Mouse (Mus musculus): ENCODE measurements at regions not wholly inside any gene's neighbourhood (a gene's known extent, or its start where the extent isn't known, plus 50 kb on each side); places are given as distances from the start of the nearest gene placed in this dataset.

DNA sequence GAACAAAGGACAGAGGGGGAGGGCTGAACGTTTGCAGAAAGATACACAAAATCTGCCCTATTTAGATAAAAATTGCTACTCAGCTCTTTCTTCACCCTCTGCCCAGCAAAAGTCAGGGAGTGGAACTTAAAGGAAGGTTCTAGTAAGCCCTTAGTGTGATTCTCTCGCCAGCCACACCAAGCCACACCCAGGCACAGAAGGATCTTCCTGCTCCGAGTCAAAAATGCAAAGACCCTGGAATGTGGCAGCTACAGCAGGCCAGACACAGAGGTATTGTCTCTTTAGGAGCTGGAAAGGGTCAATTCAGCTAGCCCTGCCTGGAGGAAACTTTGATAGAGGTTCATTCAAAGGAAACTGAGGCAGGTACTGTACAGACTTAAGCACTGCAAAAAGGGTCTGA is 52.3 kb upstream of the Isx start:
- no peaks in the 10 kb centered on the region for H3K4me1 ChIP-seq
- no peaks in the 10 kb centered on the region for H3K9me3 ChIP-seq
- H3K27ac ChIP-seq: no peak overlapping the region
- no peak overlapping the region for H3K4me3 ChIP-seq (replicated peaks)
- no peaks in the 10 kb centered on the region for H3K36me3 ChIP-seq (replicated peaks)
- H3K9ac ChIP-seq: no peak overlapping the region
- H3K27me3 ChIP-seq: no peaks in the 10 kb centered on the region
- no peak overlapping the region for H3K4me2 ChIP-seq
- no peak for ATAC-seq (ENCODE audit: low FRiP score)
- 30% methylated on average over 3 of the region's 3 CpGs for WGBS

DNA sequence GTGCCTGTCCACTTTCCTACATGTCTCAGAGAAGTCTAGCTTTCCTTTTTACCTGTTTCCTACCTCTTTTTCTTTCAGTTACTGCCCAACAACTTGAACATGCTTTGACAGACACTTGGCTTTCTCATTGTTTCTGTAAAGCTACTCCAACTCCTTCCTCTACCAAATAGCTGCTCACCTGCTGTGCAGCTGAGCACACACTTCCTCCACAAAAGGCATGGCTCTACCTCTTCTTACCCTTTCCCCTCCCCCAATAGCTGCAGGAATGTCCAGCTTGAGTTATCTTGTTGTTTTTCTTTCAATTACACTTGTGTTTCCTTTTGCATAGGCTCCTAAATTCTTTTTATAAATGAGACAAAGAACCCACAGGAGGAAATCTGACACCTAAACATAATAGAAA is 50.7 kb upstream of the Isx start:
- no peak overlapping the region for H3K27ac ChIP-seq
- no peaks in the 10 kb centered on the region for H3K27me3 ChIP-seq
- no peak for ATAC-seq (ENCODE audit: low FRiP score)
- no peak overlapping the region for H3K9ac ChIP-seq
- H3K4me3 ChIP-seq (replicated peaks): no peak overlapping the region
- H3K36me3 ChIP-seq (replicated peaks): no peaks in the 10 kb centered on the region
- no peaks in the 10 kb centered on the region for H3K9me3 ChIP-seq
- no peak overlapping the region for H3K4me2 ChIP-seq
- no peaks in the 10 kb centered on the region for H3K4me1 ChIP-seq

All from forebrain, embryonic 12.5 days (tissue).